Mouse (Mus musculus) brain, embryonic 14.5 days (tissue): ENCODE data around the gene Wdr95. TPM values are rescaled to one million over a fixed set of nuclear protein-coding genes. Genes with fewer than 3 reads are reported as not detected.

Experiments
- DNase-seq: peaks from one replicate; pipeline ENCODE4 v3.0.0-alpha.2; 2011; ENCODE audit warnings: low read depth
- CTCF ChIP-seq: fragments of 200-500 bp; IDR thresholded peaks from 2 replicates; pipeline ENCODE4 v1.5.1; 2012; ENCODE audit warnings: inconsistent platforms, mild to moderate bottlenecking, moderate library complexity, borderline replicate concordance; ENCODE audit not compliant: insufficient read depth, insufficient read length; ENCODE audit errors: extremely low read depth
- POLR2A ChIP-seq: fragments of 200-500 bp; IDR thresholded peaks from 2 replicates; pipeline ENCODE4 v1.6.1; 2012; ENCODE audit warnings: mild to moderate bottlenecking, inconsistent platforms, borderline replicate concordance; ENCODE audit not compliant: poor library complexity, insufficient read depth, insufficient read length, severe bottlenecking; ENCODE audit errors: extremely low read depth
- polyA plus RNA-seq: library from polyadenylated mRNA; depleted of rRNA; stranded (reverse); fragments of >200 nt; gene quantifications from 2 replicates; pipeline ENCODE4 v1.2.3, GENCODE M21; 2012; rRNA removed

Wdr95 gene
- polyA plus RNA-seq, 1 experiment, result 0.37 TPM

- TF ChIP-seq CTCF, result peak; percentile 5; the same call in 1 of the 2 replicates
- no peak for TF ChIP-seq POLR2A
- DNase-seq, result no peak
Observed at GRCm38 (mm10) chr5:149661428-149661827, 132.9 kb downstream of the Wdr95 start.

Other genes starting within 250 kb of the Wdr95 start
- gene Medag, start 116.9 kb upstream of the Wdr95 start, polyA plus RNA-seq, result 2.0 and 3.5 TPM in 2 replicates
- 1.4 TPM in 2 replicates for gene Tex26, start 89.0 kb upstream of the Wdr95 start, polyA plus RNA-seq
- gene Hsph1, start 107.7 kb downstream of the Wdr95 start, polyA plus RNA-seq, result 67.6 and 99.0 TPM in 2 replicates
- gene B3glct, start 149.6 kb downstream of the Wdr95 start, polyA plus RNA-seq, result 18.0 and 20.4 TPM in 2 replicates